Mouse (Mus musculus): Measurements from ENCODE around the gene Fbxw15.
"Not testable (repeated sequence)": the region's sequence is repeated elsewhere in the genome, so short reads cannot be mapped to it uniquely, and the experiment has no call there.

Fbxw15 gene

GRCm38 (mm10) chr9:109568162-109568561 lies at the start of gene Fbxw15:
Gene Fbxw15, minus strand, starts transcription at chr9:109568262.
- in situ Hi-C loops (cut with MboI, MseI), result not testable (repeated sequence)

DNA sequence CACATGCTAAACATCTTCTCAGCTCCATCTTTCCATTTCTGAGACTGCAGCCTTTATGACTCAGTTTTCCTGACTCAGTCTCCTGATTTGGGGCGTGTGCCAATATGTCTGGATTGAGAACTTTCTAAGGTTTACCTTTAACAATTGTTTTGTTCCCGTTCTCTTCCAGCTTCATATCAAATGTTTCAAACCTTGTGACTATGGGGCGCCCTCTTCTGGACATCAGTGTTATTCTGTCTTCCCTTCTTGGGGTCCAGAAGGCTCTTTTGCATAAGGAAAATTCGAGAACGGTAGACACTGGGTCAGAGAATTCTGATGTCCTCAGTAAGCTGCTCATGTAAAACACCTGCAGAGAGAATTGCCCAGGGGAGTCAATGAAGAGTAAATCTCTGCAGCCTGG lies 38.8 kb upstream of the Fbxw15 start:
- in situ Hi-C loops (cut with MboI, MseI), result not testable (repeated sequence)

GRCm38 (mm10) chr9:109602128-109602527 lies 34.1 kb upstream of the Fbxw15 start:
- in situ Hi-C loops (cut with MboI, MseI), result not testable (repeated sequence)

- in situ Hi-C loops (cut with MboI, MseI), result no loop called here
Measured at GRCm38 (mm10) chr9:109597226-109597625, 29.2 kb upstream of the Fbxw15 start.

GRCm38 (mm10) chr9:109594866-109595265 lies 26.8 kb upstream of the Fbxw15 start:
- in situ Hi-C loops (cut with MboI, MseI), result no loop called here

DNA sequence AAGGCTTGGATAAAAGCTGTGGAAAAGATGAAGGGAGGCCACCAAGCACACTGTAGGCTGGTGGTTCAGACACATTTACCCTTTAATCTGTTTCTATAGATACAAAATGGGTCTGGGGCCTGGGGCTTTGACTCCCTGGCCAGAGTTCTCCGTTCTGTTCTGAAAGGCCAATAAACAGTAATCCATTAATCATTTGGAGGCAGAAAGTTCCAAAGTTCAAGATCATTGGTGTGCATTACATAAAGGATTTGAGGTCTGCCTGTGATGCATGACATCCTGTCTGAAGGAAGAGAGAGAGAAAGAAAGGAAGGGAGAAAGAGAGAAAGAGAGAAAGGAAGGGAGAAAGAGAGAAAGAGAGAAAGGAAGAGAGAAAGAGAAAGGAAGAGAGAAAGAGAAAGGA lies 2.5 kb downstream of the Fbxw15 start:
- in situ Hi-C loops (cut with MboI, MseI), result no loop called here

DNA sequence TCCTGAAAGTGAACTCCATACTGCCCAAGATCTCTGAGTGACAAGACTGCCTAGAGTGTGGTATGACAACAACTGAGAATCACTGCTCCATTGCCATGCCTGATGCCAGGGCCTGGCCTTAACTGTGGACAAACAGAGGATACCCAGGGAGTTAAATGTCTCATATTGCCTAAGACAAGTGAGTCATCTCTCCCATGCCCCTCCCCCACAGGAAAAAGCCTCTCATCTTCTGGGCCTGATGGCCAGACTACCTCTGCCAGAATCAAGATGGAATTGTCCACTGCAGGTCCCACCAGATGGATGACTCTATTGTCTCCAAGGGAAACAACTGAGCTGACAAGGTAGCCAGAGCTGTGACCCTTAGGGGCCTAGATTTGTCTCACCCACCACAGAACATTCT lies 6.0 kb downstream of the Fbxw15 start:
- in situ Hi-C loops (cut with MboI, MseI), result not testable (repeated sequence)

DNA sequence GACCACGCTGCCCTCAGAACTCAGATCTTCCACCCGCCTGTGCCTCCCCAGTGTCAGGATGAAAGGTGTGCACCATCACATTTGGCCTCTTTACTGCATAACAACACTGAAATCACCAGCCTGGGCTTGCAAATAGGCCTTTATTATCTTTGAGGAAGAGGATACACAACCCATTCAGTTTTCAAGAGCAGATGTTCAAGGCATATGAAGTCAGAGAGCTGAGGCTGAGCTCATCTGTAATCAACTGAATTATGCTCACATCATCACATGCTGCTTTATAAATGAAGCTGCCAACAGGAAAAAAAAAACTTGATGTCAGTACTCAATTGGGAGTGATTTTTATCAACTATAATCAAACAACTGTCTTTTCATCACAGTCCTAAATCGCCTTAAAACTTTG lies 15.6 kb downstream of the Fbxw15 start:
- in situ Hi-C loops (cut with MboI, MseI), result no loop called here

DNA sequence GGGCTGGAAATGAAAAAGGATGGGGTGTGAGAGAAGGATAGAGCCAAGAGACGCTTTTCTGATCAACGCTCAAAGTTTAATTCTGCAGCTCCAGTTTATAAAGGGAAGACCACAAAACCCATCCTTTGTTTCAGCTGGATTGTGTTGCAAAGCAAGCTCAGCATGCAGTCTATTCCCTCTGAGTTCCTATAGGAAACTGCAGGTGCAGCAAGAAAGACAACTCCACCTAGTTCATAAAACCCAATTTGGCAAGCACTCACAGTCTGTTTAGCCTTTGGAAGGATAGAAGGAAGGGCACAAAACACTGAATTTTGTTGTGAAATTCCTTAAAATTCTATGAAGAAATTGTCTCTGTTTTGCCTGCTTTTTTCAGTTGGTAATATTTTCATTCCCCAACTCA lies 18.4 kb downstream of the Fbxw15 start:
- in situ Hi-C loops (cut with MboI, MseI), result not testable (repeated sequence)

DNA sequence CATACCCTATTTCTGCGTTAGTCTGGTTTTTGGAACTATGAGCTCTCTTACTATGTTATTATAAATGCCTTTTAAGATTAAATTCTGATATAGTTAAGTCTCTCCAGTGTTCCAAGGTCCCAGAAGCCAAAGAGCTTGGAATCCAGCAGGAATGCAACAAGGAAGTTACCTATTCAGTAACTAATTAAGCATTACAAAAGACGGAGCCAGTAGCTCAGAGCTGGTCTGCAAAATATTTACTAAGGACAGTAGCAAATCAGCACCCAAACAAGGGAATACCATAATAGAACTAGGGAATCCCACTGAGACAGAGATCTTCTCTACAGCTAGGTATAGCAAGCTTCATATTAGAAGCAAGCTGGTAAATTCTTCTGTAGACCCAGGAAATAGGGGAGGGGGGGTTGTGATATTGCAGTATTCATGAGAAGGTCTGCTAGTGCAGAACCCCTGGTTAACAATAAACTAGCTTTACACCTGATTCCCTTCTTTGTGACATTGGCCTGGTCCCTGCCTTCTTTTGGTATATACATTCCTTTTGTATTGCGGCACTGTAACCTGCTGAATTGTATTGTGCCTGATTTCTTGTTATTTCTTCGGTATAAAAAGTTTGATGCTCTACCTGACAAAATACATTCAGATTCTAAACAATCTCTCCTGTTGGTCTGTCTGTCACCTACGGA lies 44.5 kb downstream of the Fbxw15 start:
- in situ Hi-C loops (cut with MboI, MseI), result no loop called here

Data from T-helper 1 cell (primary cell).